Mouse (Mus musculus): ENCODE measurements at regions not wholly inside any gene's neighbourhood (a gene's known extent, or its start where the extent isn't known, plus 50 kb on each side); places are given as distances from the start of the nearest gene placed in this dataset.

GRCm38 (mm10) chr13:69061436-69061835, 62.1 kb upstream of the Adcy2 start:
- TF ChIP-seq CTCF (conservative IDR thresholded peaks at IDR 0.05 in 1 of 2, IDR thresholded peaks at IDR 0.05 in 1 of 2; ENCODE audit: low read depth in 2 of 2, low read length in 2 of 2) (no peak), EP300 (IDR thresholded peaks at IDR 0.05; ENCODE audit: low read length) (no peak), USF1 (IDR thresholded peaks at IDR 0.05; ENCODE audit: low read depth, low read length) (no peak), ZKSCAN1 (IDR thresholded peaks at IDR 0.05; ENCODE audit: borderline replicate concordance, low read depth, low read length) (no peak), MAZ (IDR thresholded peaks at IDR 0.05; ENCODE audit: low read depth, low read length) (no peak), RCOR1 (conservative IDR thresholded peaks at IDR 0.05; ENCODE audit: low read depth, low read length) (no peak), HCFC1 (IDR thresholded peaks at IDR 0.05; ENCODE audit: low read depth, low read length) (no peak), ZC3H11A (IDR thresholded peaks at IDR 0.05; ENCODE audit: low read depth, low read length) (no peak), GABPA (IDR thresholded peaks at IDR 0.05; ENCODE audit: insufficient replicate concordance, low read depth, low read length) (no peak), MAX (IDR thresholded peaks at IDR 0.05; ENCODE audit: low read length) (no peak), IRF4 (IDR thresholded peaks at IDR 0.05; ENCODE audit: low read depth, low read length) (no peak), POLR2A (IDR thresholded peaks at IDR 0.05; ENCODE audit: low read depth, low read length) (no peak), RAD21 (IDR thresholded peaks at IDR 0.05; ENCODE audit: low read depth, low read length) (no peak), NRF1 (IDR thresholded peaks at IDR 0.05; ENCODE audit: low read depth, low read length) (no peak)
